8 mouse cellular contexts compared by ENCODE assay signal in the genomic region with DNA sequence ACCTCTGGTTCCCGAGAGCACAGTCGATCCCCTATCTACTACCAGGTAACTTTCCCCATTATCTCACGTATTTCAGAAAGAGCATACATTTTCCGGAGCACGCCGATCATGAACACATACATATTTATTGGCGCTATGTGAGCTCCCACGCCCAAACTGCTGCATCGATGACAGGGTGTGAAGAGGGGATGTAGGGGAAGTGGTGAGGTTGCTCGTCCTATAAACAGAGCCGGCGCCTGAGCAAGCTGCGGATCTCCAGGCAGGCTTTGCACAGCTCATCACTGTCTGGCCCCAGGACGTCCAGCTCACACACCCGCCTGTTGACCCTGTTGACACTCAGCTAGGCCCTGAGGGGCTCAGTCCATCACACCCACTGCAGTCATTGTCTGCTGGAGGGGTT. TPM values are rescaled to one million over a fixed set of nuclear protein-coding genes. Genes with fewer than 3 reads are reported as not detected.
DNase-seq lines count a peak whose midpoint lies in the region; ATAC-seq lines count a peak whose summit lies in the region.

No protein-coding gene starts in this region.

- no peak for DNase-seq in heart, postnatal 4 days
- peak; percentile 73 for DNase-seq in A20 (ENCODE audit: low read depth, low spot score)
- DNase-seq in c-Kit-positive CD71-positive TER-119-positive erythroid progenitor cells, embryonic 14.5 days (ENCODE audit: low spot score) = peak; percentile 47
- no peak for DNase-seq in hindbrain, embryonic 11.5 days (ENCODE audit: low spot score)
- no peak for DNase-seq in spleen, adult 18-20 months
- no peak for DNase-seq in spleen, postnatal 14 days (ENCODE audit: low spot score in 2 of 2)

- peak overlapping the region; percentile 73 for H3K4me2 ChIP-seq in heart, embryonic 11.5 days
- peak overlapping the region; percentile 52 for H3K4me2 ChIP-seq in hindbrain, embryonic 11.5 days (replicated peaks; ENCODE audit: low read depth, low read length)

- no peaks in the 10 kb centered on the region for H3K9me3 ChIP-seq in heart, embryonic 11.5 days (replicated peaks; ENCODE audit: control insufficient read depth, low read length)
- no peaks in the 10 kb centered on the region for H3K9me3 ChIP-seq in hindbrain, embryonic 11.5 days (ENCODE audit: control insufficient read depth, low read length)

- peak overlapping the region; percentile 77 for H3K9ac ChIP-seq in heart, embryonic 11.5 days (ENCODE audit: low read depth, low read length)
- peak overlapping the region; percentile 48 for H3K9ac ChIP-seq in hindbrain, embryonic 11.5 days (ENCODE audit: low read depth, low read length)

- H3K36me3 ChIP-seq in heart, embryonic 11.5 days (ENCODE audit: control insufficient read depth, insufficient read depth, low read length) = 0 out of 2 replicates have a peak, but pooled peaks cover 5% of the 10 kb centered on the region
- no peaks in the 10 kb centered on the region for H3K36me3 ChIP-seq in hindbrain, embryonic 11.5 days (ENCODE audit: control insufficient read depth, insufficient read depth, low read length)

- peak overlapping the region; percentile 55 for H3K27ac ChIP-seq in heart, embryonic 11.5 days (ENCODE audit: low read depth, low read length)
- H3K27ac ChIP-seq in hindbrain, embryonic 11.5 days (ENCODE audit: low read depth, low read length) = no peak overlapping the region

- peak overlapping the region; percentile 71 for H3K4me3 ChIP-seq in heart, embryonic 11.5 days (ENCODE audit: low read depth, low read length)
- H3K4me3 ChIP-seq in hindbrain, embryonic 11.5 days (ENCODE audit: low read depth, low read length) = peak overlapping the region; percentile 45

- under 1% methylated on average over 15 of the region's 15 CpGs for WGBS in heart, embryonic 11.5 days (ENCODE audit: insufficient replicate concordance)
- WGBS in hindbrain, embryonic 11.5 days = under 1% methylated on average over 15 of the region's 15 CpGs

- H3K4me1 ChIP-seq in heart, embryonic 11.5 days (ENCODE audit: control insufficient read depth, insufficient read depth, low read length) = no peaks in the 10 kb centered on the region; the same call in 1 of the 2 replicates
- no peaks in the 10 kb centered on the region for H3K4me1 ChIP-seq in hindbrain, embryonic 11.5 days (replicated peaks; ENCODE audit: control insufficient read depth, insufficient read depth, low read length)

- H3K27me3 ChIP-seq in heart, embryonic 11.5 days (ENCODE audit: control insufficient read depth, insufficient read depth, low read length) = no peaks in the 10 kb centered on the region
- H3K27me3 ChIP-seq in hindbrain, embryonic 11.5 days (ENCODE audit: control insufficient read depth, insufficient read depth, low read length) = no peaks in the 10 kb centered on the region

- ATAC-seq in heart, embryonic 11.5 days (replicated peaks; ENCODE audit: insufficient number of reproducible peaks, low FRiP score, low TSS enrichment) = no peak
- ATAC-seq in hindbrain, embryonic 11.5 days (ENCODE audit: low FRiP score) = peak; percentile 28
- peak; percentile 27 for ATAC-seq in megakaryocyte, adult 5-6 weeks (ENCODE audit: poor library complexity, severe bottlenecking)

RNA-seq across cellular contexts. Expression of a gene that starts 13.2 kb away (rescaled TPM):
- 15.1 and 17.4 TPM in 2 replicates for polyA plus RNA-seq in heart, embryonic 11.5 days (2014; fragmentation: Nextera tagmentation; extraction: Ambion mirVana)
- total RNA-seq in heart, postnatal 4 days (2021) = 1 to 10 TPM; 5.8 to 6.3 TPM
- polyA plus RNA-seq in hindbrain, embryonic 11.5 days (2014; fragmentation: Nextera tagmentation; extraction: Ambion mirVana) = 16.1 and 17.4 TPM in 2 replicates
- 2.1 and 2.4 TPM in 2 replicates for total RNA-seq in megakaryocyte, adult 5-6 weeks (2015)
- 2.7 and 4.7 TPM in 2 replicates for total RNA-seq in megakaryocyte, adult 5-6 weeks (2017)

RNA-seq across cellular contexts. Expression of a gene that starts 48.4 kb away (rescaled TPM):
- 8.9 and 9.0 TPM in 2 replicates for polyA plus RNA-seq in heart, embryonic 11.5 days (2014; fragmentation: Nextera tagmentation; extraction: Ambion mirVana)
- total RNA-seq in heart, postnatal 4 days (2021) = 10 to 100 TPM in 1 of 2 experiments, 1 to 10 TPM in 1; 9.3 to 10.3 TPM
- 16.5 and 16.7 TPM in 2 replicates for polyA plus RNA-seq in hindbrain, embryonic 11.5 days (2014; fragmentation: Nextera tagmentation; extraction: Ambion mirVana)
- total RNA-seq in megakaryocyte, adult 5-6 weeks (2015) = not detected in 2 replicates
- total RNA-seq in megakaryocyte, adult 5-6 weeks (2017) = 0.18 TPM in 1 of 2 replicates, not detected in the other

RNA-seq across cellular contexts. Expression of a gene that starts 49.8 kb away (rescaled TPM):
- polyA plus RNA-seq in heart, embryonic 11.5 days (2014; fragmentation: Nextera tagmentation; extraction: Ambion mirVana) = not detected in 2 replicates
- not detected for total RNA-seq in heart, postnatal 4 days (2021)
- 0.32 and 0.34 TPM in 2 replicates for polyA plus RNA-seq in hindbrain, embryonic 11.5 days (2014; fragmentation: Nextera tagmentation; extraction: Ambion mirVana)
- total RNA-seq in megakaryocyte, adult 5-6 weeks (2015) = not detected in 2 replicates
- total RNA-seq in megakaryocyte, adult 5-6 weeks (2017) = not detected in 2 replicates

Comparison
In these comparisons a context has a peak if more than half of its experiments do, and no peak if none do; other contexts are left out.
1. DNase-seq: peak in A20 (single experiment) and c-Kit-positive CD71-positive TER-119-positive erythroid progenitor cells, embryonic 14.5 days (single experiment); none in heart, postnatal 4 days (single experiment), hindbrain, embryonic 11.5 days (single experiment), spleen, adult 18-20 months (0 of 2) and spleen, postnatal 14 days (0 of 2).
2. RNA of a gene that starts 48.4 kb away (total RNA-seq): 9.3 to 10.3 TPM in heart, postnatal 4 days; 0.18 TPM in megakaryocyte, adult 5-6 weeks; every median in the first group is over 4 times any median in the second.